Mouse (Mus musculus) mouse trophoblast stem cell (cell line): ENCODE data around the gene Gm12258.

ENCODE experiments used
- in situ Hi-C, 2 experiments: fragments of 300-500 bp; cut with MseI, MboI; formaldehyde crosslinking; loops; 2 replicates in 1 of 2; 3 replicates in 1 of 2; pipeline ENCODE4 v1.15.1; 2025

Gm12258 gene

GRCm38 (mm10) chr11:58901080-58901479 lies 54.1 kb downstream of the Gm12258 start:
- in situ Hi-C loops = no loop called here

GRCm38 (mm10) chr11:58903511-58904409 lies 56.8 kb downstream of the Gm12258 start, which contains the start of gene Zfp39:
Gene Zfp39, minus strand, starts transcription at chr11:58904225.
- in situ Hi-C loops = no loop called here

DNA sequence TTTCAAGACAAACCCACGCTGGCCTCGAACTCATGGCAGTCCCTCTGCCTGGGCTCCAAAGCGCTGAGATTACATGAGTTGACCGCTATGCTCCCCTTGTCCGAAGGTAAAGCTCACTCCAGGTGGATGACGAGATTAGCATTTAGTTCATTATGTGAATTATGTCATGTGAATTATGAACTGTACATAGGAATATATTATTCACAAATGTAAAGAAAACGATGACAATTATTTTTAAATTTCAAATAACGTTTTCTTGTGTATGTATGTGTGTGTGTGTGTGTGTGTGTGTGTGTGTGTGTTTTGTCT lies 57.4 kb downstream of the Gm12258 start:
- in situ Hi-C loops = no loop called here

GRCm38 (mm10) chr11:58904838-58905237 lies 57.9 kb downstream of the Gm12258 start:
- in situ Hi-C loops = no loop called here
